Comparison of ENCODE assay signal across 22 mouse cellular contexts in the genomic region with DNA sequence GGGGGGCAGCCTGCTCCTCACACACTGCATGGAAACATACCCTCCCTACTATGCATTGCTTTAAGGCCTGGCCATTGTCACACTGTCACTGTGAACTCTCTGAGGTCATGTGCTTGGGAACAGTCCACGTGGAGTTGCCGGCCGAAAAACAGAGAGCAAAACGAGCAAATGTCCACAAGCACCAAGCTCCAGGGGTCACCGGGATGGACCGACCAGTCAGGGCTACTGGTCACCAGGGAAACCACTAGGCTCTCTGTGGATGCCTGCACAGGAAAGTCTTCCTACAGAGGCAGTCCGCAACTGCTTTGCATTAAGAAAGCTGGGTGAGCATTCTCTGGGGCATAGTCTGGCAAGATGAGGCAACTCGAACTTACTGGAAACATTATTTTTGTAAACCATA.
DNase-seq lines count a peak whose midpoint lies in the region; ATAC-seq and TF ChIP-seq lines count a peak whose summit lies in the region.
"Had no signal": no experiment of that assay in that cellular context is flagged by ENCODE, and none has a peak within 500 bp of the region (broad histone marks: within the 10 kb centered on the region; RNA-seq: fewer than 3 reads in every experiment).

No protein-coding gene starts in this region.

- H3K27ac ChIP-seq in heart, embryonic 13.5 days (replicated peaks), result no peak overlapping the region
- H3K27ac ChIP-seq in liver, adult 2 months (replicated peaks; ENCODE audit: insufficient read depth, low read depth, low read length), result no peak overlapping the region
- peak overlapping the region; percentile 10; the same call in 1 of the 2 replicates for H3K27ac ChIP-seq in embryonic facial prominence, embryonic 14.5 days (replicated peaks; ENCODE audit: low read depth, low read length)
- H3K27ac ChIP-seq: embryonic facial prominence, embryonic 12.5 days; kidney, embryonic 15.5 days; limb, embryonic 15.5 days; midbrain, embryonic 12.5 days had no signal

- CTCF ChIA-PET in Patski (lab: Charles Lee), result interaction anchor here (1.5 kb wide), 1 partner anchor 11 kb away, joined by 5 read pairs; no protein-coding TSS in a partner anchor

- no peak for DNase-seq in heart, postnatal 36 days
- DNase-seq in liver, adult 2 months (ENCODE audit: extremely low read depth, low read depth, low spot score), result peak; percentile 58
- DNase-seq in liver (no peak), Patski (ENCODE audit: low read depth, low spot score) (no peak)
- DNase-seq in embryonic facial prominence, embryonic 14.5 days (ENCODE audit: low spot score), result no peak
- DNase-seq in lung, postnatal 25 days (ENCODE audit: low spot score), result no peak
- DNase-seq: cerebellum, adult 18-20 months; cerebellum, postnatal 14 days; gastrocnemius, postnatal 25 days; kidney, adult 11 months; kidney, postnatal 36 days; left cerebral cortex, postnatal 4 days; lung, adult 18-20 months; lung, postnatal 10 days; right cerebral cortex, postnatal 14 days had no signal

- H3K79me2 ChIP-seq in liver, adult 2 months (ENCODE audit: control insufficient read depth, insufficient read depth, low read length), result peaks cover 7% of the 10 kb centered on the region; the same call in 1 of the 2 replicates

- no peaks in the 10 kb centered on the region for H3K9me3 ChIP-seq in heart, embryonic 13.5 days
- no peaks in the 10 kb centered on the region for H3K9me3 ChIP-seq in embryonic facial prominence, embryonic 14.5 days (ENCODE audit: control insufficient read depth, low read length)
- H3K9me3 ChIP-seq: embryonic facial prominence, embryonic 12.5 days; kidney, embryonic 15.5 days; limb, embryonic 15.5 days; midbrain, embryonic 12.5 days had no signal

- ATAC-seq in heart, embryonic 13.5 days (ENCODE audit: extremely low read depth, insufficient number of reproducible peaks, low FRiP score, low TSS enrichment), result no peak
- peak; percentile 36 for ATAC-seq in Patski
- no peak for ATAC-seq in embryonic facial prominence, embryonic 14.5 days (ENCODE audit: low read depth)
- ATAC-seq: forebrain, embryonic 16.5 days had no signal

- no peak overlapping the region for H3K4me3 ChIP-seq in heart, embryonic 13.5 days
- H3K4me3 ChIP-seq in liver, adult 2 months (ENCODE audit: insufficient read depth, low read depth, low read length), result no peak overlapping the region
- H3K4me3 ChIP-seq in embryonic facial prominence, embryonic 14.5 days (ENCODE audit: low read depth, low read length), result no peak overlapping the region
- H3K4me3 ChIP-seq: embryonic facial prominence, embryonic 12.5 days; kidney, embryonic 15.5 days; limb, embryonic 15.5 days; midbrain, embryonic 12.5 days had no signal

- no peaks in the 10 kb centered on the region for H3K27me3 ChIP-seq in heart, embryonic 13.5 days (replicated peaks)
- H3K27me3 ChIP-seq in liver, adult 2 months (ENCODE audit: control insufficient read depth, insufficient read depth, low read length), result no peaks in the 10 kb centered on the region
- H3K27me3 ChIP-seq in Patski, result no peaks in the 10 kb centered on the region
- H3K27me3 ChIP-seq in embryonic facial prominence, embryonic 14.5 days (replicated peaks; ENCODE audit: control insufficient read depth, insufficient read depth, low read length), result no peaks in the 10 kb centered on the region
- H3K27me3 ChIP-seq: embryonic facial prominence, embryonic 12.5 days; kidney, embryonic 15.5 days; limb, embryonic 15.5 days; midbrain, embryonic 12.5 days had no signal

- POLR2A ChIA-PET in Patski (lab: Charles Lee), result no interaction called here

- in situ Hi-C loops in Patski (cut with MboI; ENCODE audit: low pct_unique_long_range_greater_than_20kb), result no loop called here

- H3K4me2 ChIP-seq in heart, embryonic 13.5 days, result no peak overlapping the region
- no peak overlapping the region for H3K4me2 ChIP-seq in embryonic facial prominence, embryonic 14.5 days (ENCODE audit: low read depth, low read length)
- H3K4me2 ChIP-seq: embryonic facial prominence, embryonic 12.5 days; heart, embryonic 11.5 days; kidney, embryonic 15.5 days; limb, embryonic 15.5 days; midbrain, embryonic 12.5 days had no signal

- H3K4me1 ChIP-seq in heart, embryonic 13.5 days, result peaks cover 41% of the 10 kb centered on the region
- no peaks in the 10 kb centered on the region; the same call in none of the 2 replicates for H3K4me1 ChIP-seq in liver, adult 2 months (ENCODE audit: control insufficient read depth, insufficient read depth, low read length)
- H3K4me1 ChIP-seq in embryonic facial prominence, embryonic 14.5 days (ENCODE audit: control insufficient read depth, insufficient read depth, low read length), result peaks cover 8% of the 10 kb centered on the region; the same call in 1 of the 2 replicates
- H3K4me1 ChIP-seq: embryonic facial prominence, embryonic 12.5 days had no signal

- WGBS in heart, embryonic 13.5 days, result 50% methylated on average over 8 of the region's 8 CpGs
- WGBS in liver, adult 2 months, result 37% methylated on average over 8 of the region's 8 CpGs
- 66% methylated on average over 8 of the region's 8 CpGs for WGBS in embryonic facial prominence, embryonic 14.5 days

- intact Hi-C loops in heart, postnatal 36 days (cut with DNase I), result no loop called here

- H3K36me3 ChIP-seq in heart, embryonic 13.5 days, result no peaks in the 10 kb centered on the region
- no peaks in the 10 kb centered on the region for H3K36me3 ChIP-seq in liver, adult 2 months (ENCODE audit: control insufficient read depth, insufficient read depth, low read length)
- no peaks in the 10 kb centered on the region for H3K36me3 ChIP-seq in embryonic facial prominence, embryonic 14.5 days (ENCODE audit: control insufficient read depth, insufficient read depth, low read length)
- H3K36me3 ChIP-seq: embryonic facial prominence, embryonic 12.5 days; kidney, embryonic 15.5 days; limb, embryonic 15.5 days; midbrain, embryonic 12.5 days had no signal

- TF ChIP-seq CTCF in liver, adult 2 months (IDR thresholded peaks at IDR 0.05; ENCODE audit: low read depth, low read length), result no peak
- no peak for TF ChIP-seq CTCF in Patski (IDR thresholded peaks at IDR 0.05)

- H3K9ac ChIP-seq in heart, embryonic 13.5 days, result peak overlapping the region; percentile 50; the same call in 1 of the 2 replicates
- H3K9ac ChIP-seq in liver, adult 2 months (ENCODE audit: low read depth, low read length), result no peak overlapping the region
- H3K9ac ChIP-seq in embryonic facial prominence, embryonic 14.5 days (ENCODE audit: low read depth, low read length), result 0 out of 2 replicates have a peak overlapping the region, but pooled peaks have one; percentile 8
- H3K9ac ChIP-seq: embryonic facial prominence, embryonic 12.5 days; kidney, embryonic 15.5 days; limb, embryonic 15.5 days; midbrain, embryonic 12.5 days had no signal

- TF ChIP-seq POLR2A in liver, adult 2 months (IDR thresholded peaks at IDR 0.05; ENCODE audit: extremely low read depth, insufficient read depth, low read length), result no peak
